Mouse (Mus musculus) A20 (cell line): ENCODE data around the gene Plscr4.

Experiments used
- DNase-seq: peaks from one replicate; pipeline ENCODE4 v3.0.0-alpha.2; 2011; ENCODE audit warnings: low read depth, low spot score

The Plscr4 gene

DNA sequence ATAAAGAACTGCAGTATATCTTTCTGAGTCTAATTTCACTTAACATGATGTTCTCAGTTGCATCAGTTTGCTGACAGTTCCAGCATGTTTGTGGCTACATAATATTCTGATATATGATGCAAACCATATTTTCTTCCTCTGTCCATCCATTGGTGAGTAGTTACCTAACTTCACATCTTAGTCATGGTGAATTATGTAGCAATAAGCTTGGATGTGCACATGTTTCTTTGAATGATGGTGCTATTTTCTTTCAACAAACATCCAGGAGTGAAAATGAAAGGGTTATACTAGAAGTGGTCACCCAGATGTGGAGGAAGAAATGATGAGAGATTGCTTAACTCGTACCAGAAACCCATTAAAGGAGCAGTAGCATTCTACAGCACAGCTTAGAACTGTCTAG lies 47.7 kb downstream of the Plscr4 start:
- DNase-seq: no peak

GRCm38 (mm10) chr9:92511696-92512095 lies 54.5 kb downstream of the Plscr4 start:
- DNase-seq: no peak

DNA sequence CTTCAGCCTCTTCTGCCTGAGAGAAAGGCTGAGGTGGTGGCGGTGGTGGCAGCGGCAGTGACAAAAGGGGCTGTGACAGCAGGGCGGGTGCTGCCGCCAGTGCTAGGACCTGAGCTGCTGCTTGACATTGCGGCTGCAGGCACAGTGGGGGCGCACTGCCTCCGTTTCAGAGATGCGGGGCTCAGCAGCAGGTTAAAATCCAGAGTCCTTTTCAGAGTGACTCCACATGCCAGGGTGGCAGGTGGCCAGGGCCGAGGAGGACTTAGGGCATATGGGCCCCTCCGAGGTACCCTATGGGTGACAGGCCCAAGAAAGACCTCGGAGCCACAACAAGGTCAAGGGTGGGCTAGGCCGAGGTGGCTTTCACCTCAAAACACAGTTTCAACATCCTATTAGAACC lies 59.9 kb downstream of the Plscr4 start:
- no peak for DNase-seq

DNA sequence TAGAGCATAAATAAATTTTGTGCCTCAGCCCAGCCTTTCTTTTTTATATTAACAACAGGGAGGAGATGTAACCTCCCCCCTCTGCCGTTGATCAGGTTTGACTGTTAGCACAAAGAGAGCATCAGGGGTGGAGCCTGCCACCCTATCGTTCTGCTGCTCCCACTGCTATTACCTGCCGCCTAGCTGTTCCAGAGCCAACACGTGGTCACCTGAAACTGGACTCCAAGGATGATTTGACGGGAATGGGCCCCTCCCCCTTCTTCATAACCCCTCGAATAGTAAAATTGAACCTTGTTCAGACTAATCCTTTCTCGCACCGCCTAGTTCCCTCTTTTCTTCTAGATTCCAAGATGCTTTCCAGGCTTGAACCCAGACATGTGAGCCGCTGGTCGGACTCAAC lies 63.6 kb downstream of the Plscr4 start:
- no peak for DNase-seq

- no peak for DNase-seq
These were observed 67.3 kb downstream of the Plscr4 start for GRCm38 (mm10) chr9:92524506-92524905.

DNA sequence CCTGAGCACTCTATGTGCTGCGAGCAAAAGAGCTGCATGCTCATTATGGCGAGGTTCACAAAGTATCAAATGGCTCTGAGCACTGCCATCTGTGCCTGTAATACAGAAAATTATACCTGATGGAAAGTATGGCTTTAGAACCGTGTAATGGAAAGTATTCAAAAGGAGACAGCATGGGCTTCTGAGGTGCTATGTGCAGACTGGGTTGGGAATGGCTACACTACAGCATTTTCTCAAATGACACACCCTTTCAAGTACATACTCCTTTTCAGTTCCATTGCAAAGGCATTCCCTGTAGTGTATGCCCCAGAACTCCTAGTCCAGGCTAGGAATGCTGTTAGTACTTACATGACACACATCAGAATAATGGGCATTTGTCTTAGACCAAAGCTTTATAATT lies 72.9 kb downstream of the Plscr4 start:
- DNase-seq: no peak

DNA sequence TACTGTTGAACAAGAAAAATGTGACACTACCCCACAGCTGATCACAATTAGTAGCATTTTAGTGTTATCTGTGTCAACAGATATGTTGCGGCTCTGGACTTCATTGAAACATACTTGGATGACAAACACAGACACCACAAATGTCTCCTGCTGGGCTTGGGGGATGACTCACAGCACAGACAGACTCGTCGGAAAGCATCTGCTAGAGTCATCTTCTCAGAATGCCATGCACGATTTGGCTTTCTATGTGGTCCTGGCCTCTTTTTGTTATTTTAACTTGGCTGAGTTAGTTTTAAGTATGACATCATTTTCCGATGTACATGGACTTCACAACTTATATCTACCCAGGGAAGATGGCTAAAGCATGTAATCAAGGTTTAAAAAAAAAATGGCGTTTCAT lies 80.6 kb downstream of the Plscr4 start:
- DNase-seq: no peak

GRCm38 (mm10) chr9:92538216-92538615 lies 81.0 kb downstream of the Plscr4 start:
- no peak for DNase-seq
